Mouse (Mus musculus) lung, adult 2 months (tissue): Measurements from ENCODE around the gene Tff3.

Experiments used
- CTCF ChIP-seq: fragments of 200-500 bp; IDR thresholded peaks from 2 replicates; pipeline ENCODE4 v1.5.1; 2011; ENCODE audit warnings: mild to moderate bottlenecking, low read length, control low read depth; ENCODE audit not compliant: insufficient read depth
- POLR2A ChIP-seq: fragments of 200-500 bp; IDR thresholded peaks from 2 replicates; pipeline ENCODE4 v1.6.1; 2011; ENCODE audit warnings: low read depth, mild to moderate bottlenecking, control low read depth, low read length, borderline replicate concordance; ENCODE audit errors: extremely low read depth

DNA sequence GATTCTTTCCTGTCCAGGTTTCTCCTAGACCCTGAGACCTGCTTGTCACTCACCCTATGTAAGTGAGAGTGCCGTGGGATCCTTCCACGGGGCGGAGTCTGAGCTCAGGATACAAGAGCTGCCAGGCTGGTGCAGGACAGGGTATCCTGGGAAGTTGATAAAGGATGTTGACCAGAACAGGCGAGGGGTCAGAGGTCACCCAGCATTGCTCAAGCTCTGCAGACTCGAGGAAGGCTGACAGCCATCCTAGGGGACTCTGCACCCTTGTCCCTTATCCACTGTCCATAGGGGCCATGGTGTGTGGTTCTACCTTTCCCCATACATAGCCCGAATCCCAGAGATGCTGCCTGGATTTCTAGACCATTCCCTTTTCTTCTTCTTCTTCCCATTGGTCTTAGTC is 13.4 kb downstream of the Tff3 start:
- TF ChIP-seq POLR2A: no peak
- TF ChIP-seq CTCF: no peak
